Mouse (Mus musculus) thymus, adult 2 months (tissue): ENCODE data around the gene Uso1.

Source experiments
- CTCF ChIP-seq: fragments of 200-500 bp; IDR thresholded peaks from 2 replicates; pipeline ENCODE4 v1.5.1; 2012; ENCODE audit warnings: mild to moderate bottlenecking, control low read depth, low read length, moderate library complexity, borderline replicate concordance; ENCODE audit not compliant: control insufficient read depth, poor library complexity, insufficient read depth; ENCODE audit errors: extremely low read depth
- POLR2A ChIP-seq: fragments of 200-500 bp; IDR thresholded peaks from 2 replicates; pipeline ENCODE4 v1.6.1; 2012; ENCODE audit warnings: mild to moderate bottlenecking, low read length, control low read depth, moderate library complexity; ENCODE audit not compliant: control insufficient read depth, poor library complexity, insufficient read depth; ENCODE audit errors: extremely low read depth

- TF ChIP-seq CTCF (no peak), POLR2A (no peak)
Measured at GRCm38 (mm10) chr5:92218915-92219793, 81.4 kb downstream of the Uso1 start.
